Mouse (Mus musculus): Measurements from ENCODE around the gene Olfr1356.
"Not testable (repeated sequence)": the region's sequence is repeated elsewhere in the genome, so short reads cannot be mapped to it uniquely, and the experiment has no call there.

Gene Olfr1356

GRCm38 (mm10) chr10:78852066-78852465, at the start of gene Olfr1356:
Olfr1356 (minus strand) TSS chr10:78852166.
- no peak for DNase-seq (ENCODE audit: low read depth in 1 of 2, low spot score in 2 of 2)

GRCm38 (mm10) chr10:78875240-78875639, 23.3 kb upstream of the Olfr1356 start, which contains the start of gene Olfr1355:
Olfr1355 (plus strand) TSS chr10:78875540.
- no peak for DNase-seq (ENCODE audit: low read depth in 1 of 2, low spot score in 2 of 2)

GRCm38 (mm10) chr10:78840456-78840855, 11.5 kb downstream of the Olfr1356 start:
- not testable (repeated sequence) for DNase-seq (ENCODE audit: low read depth in 1 of 2, low spot score in 2 of 2)

- DNase-seq (ENCODE audit: low read depth in 1 of 2, low spot score in 2 of 2) = no peak
These were observed 39.5 kb downstream of the Olfr1356 start for GRCm38 (mm10) chr10:78812358-78813060.

GRCm38 (mm10) chr10:78801449-78801848, 50.5 kb downstream of the Olfr1356 start:
- DNase-seq (ENCODE audit: low read depth in 1 of 2, low spot score in 2 of 2) = no peak

Measured in monocyte, adult 2 months (primary cell).